Mouse (Mus musculus): ENCODE results near the gene Majin. TPM values are rescaled to one million over a fixed set of nuclear protein-coding genes. Genes with fewer than 3 reads are reported as not detected.

Gene Majin
- total RNA-seq, 2 experiments from 2014 or later, result not detected

GRCm38 (mm10) chr19:6227864-6228263 lies 43.7 kb downstream of the Majin start:
- no peak for DNase-seq (ENCODE audit: low spot score in 2 of 2)

- no peak for DNase-seq (ENCODE audit: low spot score in 2 of 2)
These were observed 46.2 kb downstream of the Majin start for GRCm38 (mm10) chr19:6230411-6230810.

GRCm38 (mm10) chr19:6231036-6231435 lies 46.8 kb downstream of the Majin start:
- DNase-seq (ENCODE audit: low spot score in 2 of 2), result no peak

- no peak for DNase-seq (ENCODE audit: low spot score in 2 of 2)
These were observed 49.5 kb downstream of the Majin start for GRCm38 (mm10) chr19:6233647-6234046.

- DNase-seq (ENCODE audit: low spot score in 2 of 2), result no peak
These were observed 50.3 kb downstream of the Majin start for GRCm38 (mm10) chr19:6234337-6235083.

GRCm38 (mm10) chr19:6235084-6236052 lies 51.2 kb downstream of the Majin start, which contains the start of gene Ppp2r5b:
Ppp2r5b (minus strand) TSS chr19:6235872.
- DNase-seq (ENCODE audit: low spot score in 2 of 2), result peak; percentile 89 to 96

- DNase-seq (ENCODE audit: low spot score in 2 of 2), result peak; percentile 86 to 94
These were observed 51.9 kb downstream of the Majin start for GRCm38 (mm10) chr19:6236053-6236441.

- DNase-seq (ENCODE audit: low spot score in 2 of 2), result no peak
These were observed 52.7 kb downstream of the Majin start for GRCm38 (mm10) chr19:6236842-6237241.

- DNase-seq (ENCODE audit: low spot score in 2 of 2), result no peak
These were observed 54.6 kb downstream of the Majin start for GRCm38 (mm10) chr19:6238740-6239139.

- no peak for DNase-seq (ENCODE audit: low spot score in 2 of 2)
These were observed 55.9 kb downstream of the Majin start for GRCm38 (mm10) chr19:6240136-6240535.

GRCm38 (mm10) chr19:6240725-6241124 lies 56.5 kb downstream of the Majin start:
- DNase-seq (ENCODE audit: low spot score in 2 of 2), result no peak

GRCm38 (mm10) chr19:6241274-6242107 lies 57.3 kb downstream of the Majin start, which contains the start of gene Atg2a:
Atg2a (plus strand) TSS chr19:6241668.
- DNase-seq (ENCODE audit: low spot score in 2 of 2), result peak; percentile 98

- DNase-seq (ENCODE audit: low spot score in 2 of 2), result no peak
These were observed 58.1 kb downstream of the Majin start for GRCm38 (mm10) chr19:6242281-6242680.

- DNase-seq (ENCODE audit: low spot score in 2 of 2), result no peak
These were observed 59.0 kb downstream of the Majin start for GRCm38 (mm10) chr19:6243226-6243625.

GRCm38 (mm10) chr19:6245806-6246205 lies 61.6 kb downstream of the Majin start:
- no peak for DNase-seq (ENCODE audit: low spot score in 2 of 2)

GRCm38 (mm10) chr19:6247526-6248300 lies 63.5 kb downstream of the Majin start:
- DNase-seq (ENCODE audit: low spot score in 2 of 2), result no peak

GRCm38 (mm10) chr19:6253021-6253420 lies 68.8 kb downstream of the Majin start:
- no peak for DNase-seq (ENCODE audit: low spot score in 2 of 2)

GRCm38 (mm10) chr19:6260428-6260827 lies 76.2 kb downstream of the Majin start:
- DNase-seq (ENCODE audit: low spot score in 2 of 2), result no peak

GRCm38 (mm10) chr19:6260946-6261345 lies 76.8 kb downstream of the Majin start:
- DNase-seq (ENCODE audit: low spot score in 2 of 2), result no peak

- no peak for DNase-seq (ENCODE audit: low spot score in 2 of 2)
These were observed 77.2 kb downstream of the Majin start for GRCm38 (mm10) chr19:6261379-6261778.
